16 mouse cellular contexts compared by ENCODE assay signal in the genomic region with DNA sequence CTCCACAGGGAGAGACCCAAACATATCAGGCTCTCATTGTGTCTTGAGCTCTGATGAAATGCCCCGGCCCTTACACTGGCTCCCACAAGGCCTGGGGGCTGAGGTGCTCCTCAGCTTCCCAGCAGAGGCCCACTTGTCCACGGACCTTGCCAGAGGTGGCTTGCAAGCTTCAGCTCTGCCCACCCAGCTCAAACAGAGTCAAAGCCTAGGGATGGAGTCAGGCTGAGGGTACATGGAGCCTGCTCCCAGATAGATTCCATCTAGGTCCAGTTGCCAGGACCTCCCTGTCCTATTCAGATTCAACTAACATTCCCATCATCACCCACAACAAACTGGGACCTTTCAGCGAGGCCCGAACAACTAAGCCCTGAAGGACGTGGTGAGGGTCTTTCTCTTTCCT. TPM values are rescaled to one million over a fixed set of nuclear protein-coding genes. Genes with fewer than 3 reads are reported as not detected.
DNase-seq lines count a peak whose midpoint lies in the region; ATAC-seq and TF ChIP-seq lines count a peak whose summit lies in the region.
"Had no signal": no experiment of that assay in that cellular context is flagged by ENCODE, and none has a peak within 500 bp of the region (broad histone marks: within the 10 kb centered on the region; RNA-seq: fewer than 3 reads in every experiment).

No protein-coding gene starts in this region.

- no peak overlapping the region for H3ac ChIP-seq in myocyte (ENCODE audit: control insufficient read depth, insufficient read length)

- H3K79me2 ChIP-seq in myocyte (ENCODE audit: control insufficient read depth, insufficient read depth) = no peaks in the 10 kb centered on the region

- 51% methylated on average over 5 of the region's 5 CpGs for WGBS in heart, embryonic 12.5 days
- WGBS in spleen, adult 2 months = 89% methylated on average over 5 of the region's 5 CpGs
- WGBS in embryonic facial prominence, embryonic 10.5 days = 80% methylated on average over 5 of the region's 5 CpGs
- 87% methylated on average over 5 of the region's 5 CpGs for WGBS in intestine, postnatal 0 days

- no peak for ATAC-seq in heart, embryonic 12.5 days (ENCODE audit: insufficient number of reproducible peaks, low FRiP score)
- no peak for ATAC-seq in intestine, postnatal 0 days
- ATAC-seq: forebrain, embryonic 13.5 days had no signal

- H3K9me3 ChIP-seq in heart, embryonic 12.5 days (replicated peaks) = no peaks in the 10 kb centered on the region
- no peaks in the 10 kb centered on the region for H3K9me3 ChIP-seq in embryonic facial prominence, embryonic 10.5 days
- no peaks in the 10 kb centered on the region for H3K9me3 ChIP-seq in intestine, postnatal 0 days (ENCODE audit: control insufficient read depth)
- H3K9me3 ChIP-seq: embryonic facial prominence, embryonic 15.5 days; forebrain, embryonic 13.5 days; heart, embryonic 15.5 days had no signal

- H3K27me3 ChIP-seq in heart, embryonic 12.5 days (replicated peaks) = no peaks in the 10 kb centered on the region
- H3K27me3 ChIP-seq in spleen, adult 2 months (ENCODE audit: control insufficient read depth, insufficient read depth, low read length) = no peaks in the 10 kb centered on the region
- H3K27me3 ChIP-seq in embryonic facial prominence, embryonic 10.5 days (replicated peaks; ENCODE audit: low read depth, poor library complexity, severe bottlenecking) = no peaks in the 10 kb centered on the region
- no peaks in the 10 kb centered on the region for H3K27me3 ChIP-seq in myocyte (ENCODE audit: control insufficient read depth, insufficient read depth, insufficient read length)
- no peaks in the 10 kb centered on the region for H3K27me3 ChIP-seq in intestine, postnatal 0 days (replicated peaks; ENCODE audit: control insufficient read depth, insufficient read depth, low read length)
- H3K27me3 ChIP-seq: embryonic facial prominence, embryonic 15.5 days; forebrain, embryonic 13.5 days; heart, embryonic 15.5 days had no signal

- peak overlapping the region; percentile 31 for H3K4me3 ChIP-seq in heart, embryonic 12.5 days
- H3K4me3 ChIP-seq in spleen, adult 2 months (ENCODE audit: extremely low read depth, insufficient read depth, insufficient read length) = no peak overlapping the region
- H3K4me3 ChIP-seq in embryonic facial prominence, embryonic 10.5 days = peak overlapping the region; percentile 19; the same call in 1 of the 2 replicates
- no peak overlapping the region for H3K4me3 ChIP-seq in myocyte
- H3K4me3 ChIP-seq in intestine, postnatal 0 days (ENCODE audit: low read depth, low read length) = no peak overlapping the region
- H3K4me3 ChIP-seq: embryonic facial prominence, embryonic 15.5 days; forebrain, embryonic 13.5 days; heart, embryonic 15.5 days had no signal

- DNase-seq in heart, postnatal 4 days = no peak
- no peak for DNase-seq in spleen, adult 2 months (ENCODE audit: low read depth in 1 of 2, low spot score in 2 of 2)
- DNase-seq in spleen, adult 12 weeks (ENCODE audit: low spot score) = no peak
- no peak for DNase-seq in embryonic facial prominence, embryonic 10.5 days (ENCODE audit: low spot score)
- DNase-seq: cerebellum, postnatal 10 days; gastrocnemius, postnatal 25 days; lung, adult 2 months had no signal

- peaks cover 51% of the 10 kb centered on the region for H3K36me3 ChIP-seq in heart, embryonic 12.5 days
- peaks cover 21% of the 10 kb centered on the region for H3K36me3 ChIP-seq in spleen, adult 2 months (ENCODE audit: control insufficient read depth, insufficient read depth, low read length)
- H3K36me3 ChIP-seq in embryonic facial prominence, embryonic 10.5 days (replicated peaks) = peaks cover 64% of the 10 kb centered on the region
- H3K36me3 ChIP-seq in myocyte (ENCODE audit: control insufficient read depth, insufficient read depth) = peaks cover 27% of the 10 kb centered on the region
- H3K36me3 ChIP-seq in intestine, postnatal 0 days (ENCODE audit: control insufficient read depth, insufficient read depth) = peaks cover 39% of the 10 kb centered on the region

- no peak for TF ChIP-seq CTCF in spleen, adult 2 months (IDR thresholded peaks at IDR 0.05; ENCODE audit: extremely low read depth, insufficient read depth, insufficient read length, insufficient replicate concordance)
- TF ChIP-seq CTCF in intestine, postnatal 0 days (IDR thresholded peaks at IDR 0.05; ENCODE audit: low read depth) = no peak

- no peak for TF ChIP-seq POLR2A in spleen, adult 2 months (IDR thresholded peaks at IDR 0.05; ENCODE audit: low read depth, low read length)
- no peak for TF ChIP-seq POLR2A in myocyte (IDR thresholded peaks at IDR 0.05; ENCODE audit: insufficient read length, low read depth)

- H3K4me2 ChIP-seq in heart, embryonic 12.5 days = peak overlapping the region; percentile 48; the same call in 1 of the 2 replicates
- no peak overlapping the region for H3K4me2 ChIP-seq in myocyte (ENCODE audit: low read depth)
- no peak overlapping the region for H3K4me2 ChIP-seq in intestine, postnatal 0 days (replicated peaks; ENCODE audit: low read depth)
- H3K4me2 ChIP-seq: embryonic facial prominence, embryonic 15.5 days; forebrain, embryonic 13.5 days; heart, embryonic 15.5 days; hindbrain, embryonic 14.5 days had no signal

- H3K27ac ChIP-seq in heart, embryonic 12.5 days (ENCODE audit: poor library complexity, severe bottlenecking) = peak overlapping the region; percentile 72
- peak overlapping the region; percentile 63; the same call in 1 of the 2 replicates for H3K27ac ChIP-seq in spleen, adult 2 months (ENCODE audit: insufficient read depth, low read length)
- H3K27ac ChIP-seq in embryonic facial prominence, embryonic 10.5 days (replicated peaks) = no peak overlapping the region; the same call in 1 of the 2 replicates
- H3K27ac ChIP-seq in intestine, postnatal 0 days (ENCODE audit: low read depth, low read length) = no peak overlapping the region
- H3K27ac ChIP-seq: embryonic facial prominence, embryonic 15.5 days; forebrain, embryonic 13.5 days; heart, embryonic 15.5 days; hindbrain, embryonic 14.5 days; kidney, postnatal 0 days; macrophage had no signal

- 0 out of 2 replicates have a peak overlapping the region, but pooled peaks have one; percentile 11 for H3K9ac ChIP-seq in heart, embryonic 12.5 days
- no peak overlapping the region for H3K9ac ChIP-seq in intestine, postnatal 0 days (ENCODE audit: low read depth, low read length)
- H3K9ac ChIP-seq: embryonic facial prominence, embryonic 15.5 days; forebrain, embryonic 13.5 days; heart, embryonic 15.5 days; hindbrain, embryonic 14.5 days had no signal

- peaks cover 15% of the 10 kb centered on the region for H3K4me1 ChIP-seq in heart, embryonic 12.5 days (replicated peaks)
- no peaks in the 10 kb centered on the region for H3K4me1 ChIP-seq in spleen, adult 2 months (ENCODE audit: control insufficient read depth, insufficient read depth, insufficient read length)
- 0 out of 2 replicates have a peak, but pooled peaks cover 3% of the 10 kb centered on the region for H3K4me1 ChIP-seq in embryonic facial prominence, embryonic 10.5 days
- no peaks in the 10 kb centered on the region; the same call in 1 of the 2 replicates for H3K4me1 ChIP-seq in intestine, postnatal 0 days (replicated peaks; ENCODE audit: control insufficient read depth, insufficient read depth, low read length)
- H3K4me1 ChIP-seq: embryonic facial prominence, embryonic 15.5 days; forebrain, embryonic 13.5 days; heart, embryonic 15.5 days had no signal

TF ChIP-seq in myocyte, 11 proteins besides CTCF, POLR2A, EP300 and RAD21:
- TF ChIP-seq MYOG (IDR thresholded peaks at IDR 0.05; ENCODE audit: control insufficient read depth in 1 of 3, insufficient read depth in 1 of 3, insufficient read length in 2 of 3, low read depth in 2 of 3) (no peak), CEBPB (IDR thresholded peaks at IDR 0.05; ENCODE audit: insufficient read depth, poor library complexity, severe bottlenecking) (no peak), POLR2AphosphoS2 (IDR thresholded peaks at IDR 0.05; ENCODE audit: insufficient read length, low read depth) (peak; percentile 35), MAX (IDR thresholded peaks at IDR 0.05; ENCODE audit: low read depth) (no peak), E2F4 (IDR thresholded peaks at IDR 0.05; ENCODE audit: insufficient read depth) (no peak), SRF (IDR thresholded peaks at IDR 0.05; ENCODE audit: control insufficient read depth, insufficient read length, low read depth) (no peak)

RNA-seq across cellular contexts. Expression of gene Eral1, which starts 8.2 kb away (rescaled TPM):
- polyA plus RNA-seq in heart, embryonic 12.5 days (2016; fragmentation: Nextera tagmentation; extraction: Ambion mirVana) = 22.6 and 23.7 TPM in 2 replicates
- 10 to 100 TPM; 23.7 to 24.0 TPM for total RNA-seq in heart, postnatal 4 days (2021)
- polyA plus RNA-seq in spleen, adult 2 months (2012; rRNA removed) = 21.4 and 27.0 TPM in 2 replicates
- polyA plus RNA-seq in embryonic facial prominence, embryonic 10.5 days (2016; fragmentation: Nextera tagmentation; extraction: Ambion mirVana) = 40.9 and 41.5 TPM in 2 replicates
- 24.6 TPM for polyA plus RNA-seq in myocyte (2012; fragmentation: generic; extraction: Trizol)
- 12.2 and 13.0 TPM in 2 replicates for polyA plus RNA-seq in intestine, postnatal 0 days (2015; fragmentation: Nextera tagmentation; extraction: Ambion mirVana)

RNA-seq across cellular contexts. Expression of gene Fam222b, which starts 22.5 kb away (rescaled TPM):
- 22.6 and 23.3 TPM in 2 replicates for polyA plus RNA-seq in heart, embryonic 12.5 days (2016; fragmentation: Nextera tagmentation; extraction: Ambion mirVana)
- 10 to 100 TPM; 17.1 to 17.5 TPM for total RNA-seq in heart, postnatal 4 days (2021)
- polyA plus RNA-seq in spleen, adult 2 months (2012; rRNA removed) = 12.5 and 15.2 TPM in 2 replicates
- polyA plus RNA-seq in embryonic facial prominence, embryonic 10.5 days (2016; fragmentation: Nextera tagmentation; extraction: Ambion mirVana) = 28.2 and 29.9 TPM in 2 replicates
- 16.1 TPM for polyA plus RNA-seq in myocyte (2012; fragmentation: generic; extraction: Trizol)
- polyA plus RNA-seq in intestine, postnatal 0 days (2015; fragmentation: Nextera tagmentation; extraction: Ambion mirVana) = 10.6 and 11.5 TPM in 2 replicates

RNA-seq across cellular contexts. Expression of gene Flot2, which starts 34.2 kb away (rescaled TPM):
- polyA plus RNA-seq in heart, embryonic 12.5 days (2016; fragmentation: Nextera tagmentation; extraction: Ambion mirVana) = 71.7 and 73.4 TPM in 2 replicates
- total RNA-seq in heart, postnatal 4 days (2021) = 10 to 100 TPM; 89.1 to 98.5 TPM
- polyA plus RNA-seq in spleen, adult 2 months (2012; rRNA removed) = 36.6 and 39.1 TPM in 2 replicates
- polyA plus RNA-seq in embryonic facial prominence, embryonic 10.5 days (2016; fragmentation: Nextera tagmentation; extraction: Ambion mirVana) = 57.8 and 60.9 TPM in 2 replicates
- 78.8 TPM for polyA plus RNA-seq in myocyte (2012; fragmentation: generic; extraction: Trizol)
- 23.0 and 23.3 TPM in 2 replicates for polyA plus RNA-seq in intestine, postnatal 0 days (2015; fragmentation: Nextera tagmentation; extraction: Ambion mirVana)

RNA-seq across cellular contexts. Expression of gene Dhrs13, which starts 39.9 kb away (rescaled TPM):
- polyA plus RNA-seq in heart, embryonic 12.5 days (2016; fragmentation: Nextera tagmentation; extraction: Ambion mirVana) = 15.3 and 15.8 TPM in 2 replicates
- 1 to 10 TPM; 7.8 to 9.3 TPM for total RNA-seq in heart, postnatal 4 days (2021)
- polyA plus RNA-seq in spleen, adult 2 months (2012; rRNA removed) = 3.1 and 3.9 TPM in 2 replicates
- 12.8 and 13.2 TPM in 2 replicates for polyA plus RNA-seq in embryonic facial prominence, embryonic 10.5 days (2016; fragmentation: Nextera tagmentation; extraction: Ambion mirVana)
- polyA plus RNA-seq in myocyte (2012; fragmentation: generic; extraction: Trizol) = 10.0 TPM
- 4.4 and 5.2 TPM in 2 replicates for polyA plus RNA-seq in intestine, postnatal 0 days (2015; fragmentation: Nextera tagmentation; extraction: Ambion mirVana)

Comparison
In these comparisons a context has a peak if more than half of its experiments do, and no peak if none do; other contexts are left out.
1. H3K27ac ChIP-seq: peak in heart, embryonic 12.5 days (single experiment) and spleen, adult 2 months (single experiment); none in embryonic facial prominence, embryonic 10.5 days (single experiment) and intestine, postnatal 0 days (single experiment).
2. H3K4me3 ChIP-seq: peak in heart, embryonic 12.5 days (single experiment) and embryonic facial prominence, embryonic 10.5 days (single experiment); none in spleen, adult 2 months (single experiment), myocyte (single experiment) and intestine, postnatal 0 days (single experiment).